Mouse (Mus musculus) layer of hippocampus, adult 9-11 months (tissue): ENCODE results near the gene Mgat1.
A peak's percentile ranks its signal among the peaks of the same experiment; 100 is the strongest.
"Not testable (repeated sequence)": the region's sequence is repeated elsewhere in the genome, so short reads cannot be mapped to it uniquely, and the experiment has no call there.

Experiments used
- DNase-seq: peaks from one replicate; pipeline ENCODE4 v3.0.0; 2022

Gene Mgat1

DNA sequence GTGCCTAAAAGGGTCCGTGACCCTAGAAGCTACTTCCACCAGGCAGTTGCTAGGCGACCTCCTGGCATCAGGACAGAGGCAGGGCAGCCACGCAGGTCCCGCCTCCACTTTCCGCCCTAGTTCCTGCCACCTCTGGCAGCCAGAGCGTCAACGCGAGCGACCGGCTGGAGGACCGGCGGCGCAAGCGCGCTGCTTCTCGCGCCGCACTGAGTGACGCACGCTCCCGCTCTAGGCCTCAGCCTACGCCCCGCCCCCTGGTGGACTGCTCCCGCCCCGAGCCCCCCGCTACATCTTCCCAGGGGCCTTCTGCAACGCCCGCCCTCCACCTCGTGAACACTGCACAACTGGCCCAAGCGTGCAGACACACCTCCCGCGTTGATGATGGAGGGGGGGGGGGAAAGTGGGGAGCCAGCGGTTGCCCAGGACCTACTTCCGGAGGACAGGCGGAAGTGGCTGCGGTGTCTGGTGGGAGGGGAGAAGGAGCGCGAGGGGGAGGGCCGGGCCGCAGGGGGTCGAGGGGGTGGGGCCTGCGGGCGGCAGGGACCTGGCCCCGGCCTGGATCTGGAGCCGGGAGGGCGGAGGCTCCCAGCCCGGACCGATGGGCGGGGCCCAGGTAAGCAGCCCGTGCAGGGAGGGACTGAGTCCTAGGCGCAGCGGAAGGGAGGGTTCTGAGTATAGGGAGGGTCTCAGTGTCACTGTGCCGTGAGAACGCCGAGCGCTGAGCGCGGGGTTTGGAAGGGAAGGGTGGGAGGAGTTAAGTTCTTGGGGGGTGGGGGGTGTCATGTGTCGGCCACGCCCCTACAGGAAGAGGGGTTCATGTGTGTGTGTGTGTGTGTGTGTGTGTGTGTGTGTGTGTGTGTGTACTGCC, at the start of gene Mgat1:
Gene Mgat1 (plus strand): TSS at position 465 of the 868 bp plus-strand sequence.
- DNase-seq, result peak; percentile 95

DNA sequence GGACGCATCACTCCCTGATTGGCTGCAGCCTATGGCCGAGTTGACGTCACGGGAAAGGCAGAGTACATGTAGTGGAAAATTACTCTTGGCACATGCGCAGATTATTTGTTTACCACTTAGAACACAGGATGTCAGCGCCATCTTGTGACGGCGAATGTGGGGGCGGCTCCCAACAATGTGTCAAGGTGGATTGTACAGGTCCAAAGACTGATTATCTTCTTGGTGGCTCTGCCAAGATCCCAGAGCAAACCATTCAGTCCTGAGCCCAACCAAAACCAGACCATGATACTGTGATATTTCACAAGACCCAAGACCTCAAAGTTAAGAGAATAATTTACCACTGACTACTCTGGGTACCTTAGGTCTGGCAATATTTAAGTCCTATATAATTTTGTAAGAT, 49.2 kb upstream of the Mgat1 start:
- DNase-seq, result not testable (repeated sequence)

DNA sequence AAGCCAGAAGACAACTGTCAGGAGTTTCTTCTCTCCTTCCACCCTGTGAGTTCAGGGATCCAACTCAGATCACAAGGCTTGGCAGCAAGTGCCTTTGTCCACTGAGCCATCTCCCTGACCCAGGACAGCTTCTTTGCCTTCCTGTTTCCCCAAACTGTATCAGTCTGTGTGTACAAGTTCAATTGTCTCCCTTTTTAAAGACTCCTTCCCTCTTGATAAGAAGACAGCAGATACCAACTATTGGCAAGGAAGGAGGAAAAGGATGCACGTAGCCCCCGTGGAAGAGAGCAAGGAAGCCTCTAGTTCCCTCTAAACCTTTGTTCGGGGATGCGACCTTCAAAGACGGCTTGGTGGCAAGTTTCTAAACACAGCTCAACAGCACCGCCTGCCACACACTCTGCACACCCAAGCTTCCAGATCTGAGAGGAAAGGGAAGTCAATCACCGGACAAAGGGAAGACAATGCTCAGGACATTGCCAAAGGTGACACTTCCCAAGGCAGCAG, 48.1 kb upstream of the Mgat1 start:
- DNase-seq, result no peak

DNA sequence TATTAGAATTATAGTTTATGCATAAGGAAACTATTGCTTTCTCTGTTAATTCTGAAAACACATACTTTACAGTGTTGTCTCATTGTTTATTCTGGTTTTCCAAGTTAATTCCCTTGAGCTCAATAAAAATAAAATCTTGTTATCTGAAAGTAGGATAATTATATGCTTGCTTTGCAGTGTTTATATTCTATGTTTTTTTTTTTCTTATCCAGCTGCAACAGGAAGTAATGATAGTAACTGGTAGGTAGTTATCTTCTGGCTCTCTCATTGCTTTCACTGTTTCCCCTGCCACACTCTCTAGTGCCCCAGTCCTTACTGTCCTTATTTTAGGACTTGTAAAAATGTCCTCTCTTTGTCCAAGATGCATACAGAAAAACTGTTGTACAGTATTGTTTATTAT, 43.3 kb upstream of the Mgat1 start:
- no peak for DNase-seq

DNA sequence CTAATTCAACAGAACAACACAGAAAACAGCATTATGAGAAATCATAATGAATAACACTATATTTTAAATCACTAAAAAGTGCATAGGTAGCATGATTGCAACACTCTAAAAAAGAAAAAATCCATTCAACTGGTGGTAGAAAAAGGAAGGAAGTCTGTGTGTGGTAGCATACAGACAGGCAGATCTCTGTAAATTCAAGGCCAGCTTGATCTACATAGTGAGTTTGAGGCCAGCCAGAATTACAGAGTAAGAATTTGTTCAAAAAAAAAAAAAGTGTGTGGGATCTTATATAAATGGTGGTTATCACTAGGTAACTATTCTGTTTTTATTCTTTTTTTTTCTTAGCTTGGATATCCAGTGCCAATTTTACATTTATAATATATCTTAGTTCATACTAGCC, 42.8 kb upstream of the Mgat1 start:
- DNase-seq, result no peak

DNA sequence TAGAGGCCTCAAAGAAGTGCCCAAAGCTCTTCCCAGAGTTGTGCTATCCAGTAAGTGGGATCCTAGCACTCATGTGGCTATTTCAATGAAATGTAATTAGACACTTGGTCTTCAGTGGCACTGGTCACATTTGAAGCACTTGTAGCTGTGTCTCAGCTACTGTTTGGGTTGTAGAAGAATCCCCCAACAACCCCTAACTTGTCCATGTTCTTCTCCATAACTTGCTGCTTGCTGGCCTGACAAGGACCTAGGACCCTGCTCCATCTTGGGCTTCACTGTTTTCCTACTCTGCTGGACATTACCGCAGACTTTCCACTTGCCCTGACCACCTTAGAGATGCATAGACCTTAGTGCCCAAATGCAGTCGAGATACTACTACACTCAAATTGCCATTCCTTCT, 41.9 kb upstream of the Mgat1 start:
- DNase-seq, result no peak

DNA sequence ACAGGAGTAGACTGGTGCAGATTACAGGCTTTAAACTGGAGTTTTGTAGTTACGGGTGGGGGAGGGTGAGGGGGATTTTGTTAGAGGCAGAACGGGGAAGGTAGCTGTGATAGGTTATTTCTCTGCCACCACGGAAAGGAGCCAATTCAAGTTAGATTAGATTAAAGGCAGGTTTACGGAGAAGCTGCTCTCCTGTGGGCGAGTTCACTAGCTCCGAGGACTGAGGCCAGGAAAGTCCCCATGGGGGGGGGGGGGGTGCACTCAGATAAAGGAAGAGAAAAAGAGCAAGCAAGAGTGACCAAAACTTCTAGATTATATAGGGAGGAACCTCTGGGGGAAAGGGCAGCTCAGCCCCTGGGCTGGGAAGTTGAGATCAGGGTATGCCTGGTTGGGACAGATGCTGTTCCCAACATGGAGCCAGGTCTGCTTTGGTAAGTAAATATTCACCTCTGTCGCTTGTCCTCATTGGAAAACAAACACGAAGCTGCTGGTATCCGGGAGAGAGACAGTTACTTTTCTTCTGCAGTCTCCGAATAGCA, 41.4 kb upstream of the Mgat1 start:
- DNase-seq, result peak; percentile 8

DNA sequence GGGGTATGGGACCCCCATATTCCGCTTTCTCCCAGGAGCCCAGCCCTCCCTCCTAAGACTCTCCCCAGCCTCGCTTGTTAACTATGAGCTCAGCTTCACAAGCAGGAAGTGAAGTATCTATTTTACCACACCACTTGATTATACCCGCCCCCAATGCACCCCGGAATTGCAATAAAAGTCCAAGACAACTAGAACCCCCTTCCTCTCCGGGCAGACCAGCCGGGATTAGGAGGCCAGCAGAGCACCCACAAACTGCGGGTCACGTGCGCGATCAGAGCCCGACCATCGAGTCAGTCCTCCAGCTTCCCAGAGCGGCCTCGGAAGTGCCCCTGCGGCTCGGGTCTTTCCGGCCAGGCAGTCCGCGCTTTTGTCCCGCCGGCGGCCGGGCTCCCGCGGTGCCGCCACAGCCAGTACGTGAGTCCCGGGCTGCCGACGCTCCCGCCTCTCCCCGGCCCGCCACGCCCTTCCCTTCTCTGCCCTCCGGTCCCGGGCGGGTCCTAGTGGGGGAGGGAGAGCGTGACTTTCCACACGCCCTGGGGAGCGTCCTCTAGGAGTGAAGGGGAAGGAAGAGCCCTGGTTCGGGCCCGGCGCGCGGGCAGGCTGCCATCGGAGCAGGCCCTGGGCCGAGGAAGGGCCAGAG, 40.7 kb upstream of the Mgat1 start, which contains the start of gene Zfp62:
Gene Zfp62 (plus strand): TSS at position 164 of the 640 bp plus-strand sequence.
- DNase-seq, result peak; percentile 94

DNA sequence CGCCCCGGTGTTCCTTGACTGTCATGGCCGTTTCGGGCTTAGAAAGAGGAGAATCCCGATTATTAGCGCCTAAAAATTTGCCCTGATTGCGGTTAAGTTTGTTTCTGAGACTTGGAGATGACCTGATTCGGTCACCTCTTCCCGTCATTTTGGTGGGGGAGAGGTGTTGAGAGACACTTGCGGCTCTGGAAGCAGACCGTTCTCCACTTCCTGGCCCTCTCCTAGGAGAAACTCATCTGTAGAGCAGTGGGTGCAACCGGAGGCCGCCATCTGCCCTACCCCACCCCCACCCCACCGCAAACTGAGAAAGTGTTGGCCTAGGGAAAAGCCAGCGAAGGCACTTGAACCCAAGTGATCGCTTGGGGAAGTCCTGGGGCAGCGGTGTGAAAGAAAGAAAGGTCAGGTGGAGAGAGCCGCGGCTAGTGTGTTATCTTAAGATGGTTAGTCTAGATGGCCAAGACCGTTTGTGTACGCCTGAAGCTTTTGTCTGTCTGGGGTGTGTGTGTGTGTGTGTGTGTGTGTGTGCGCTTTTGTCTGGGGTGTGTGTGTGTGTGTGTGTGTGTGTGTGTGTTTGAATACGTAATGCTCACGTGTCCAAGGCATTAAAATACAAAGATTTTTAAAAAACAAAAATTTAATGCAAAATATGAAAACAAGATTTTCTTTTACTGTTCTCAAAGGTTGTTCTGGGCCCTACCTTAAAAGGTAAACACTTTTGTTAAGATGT, 40.1 kb upstream of the Mgat1 start:
- no peak for DNase-seq

DNA sequence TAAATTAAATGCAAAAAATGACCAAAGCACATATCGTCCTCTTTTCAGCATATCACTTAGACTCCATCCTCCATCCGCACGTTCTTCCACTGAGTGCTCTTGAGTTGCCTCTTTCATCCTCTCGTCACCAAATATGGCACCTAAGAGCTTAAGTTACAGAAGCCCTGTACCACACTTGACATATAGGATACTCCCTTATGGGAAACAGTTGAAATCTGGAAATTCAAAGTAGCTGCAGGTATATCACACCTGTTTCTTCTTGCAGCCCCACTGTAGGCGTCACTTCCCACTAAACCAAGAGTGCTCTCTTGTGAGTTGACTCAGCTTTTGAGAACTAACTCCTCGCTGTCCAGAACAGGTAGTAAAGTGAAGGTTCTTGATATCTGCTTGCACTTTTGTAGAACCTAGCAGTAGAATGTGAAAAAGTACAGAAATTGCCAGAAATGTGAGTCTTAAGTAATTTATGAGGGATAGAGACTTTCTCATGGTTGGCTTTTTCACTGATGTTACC, 38.9 kb upstream of the Mgat1 start:
- no peak for DNase-seq

DNA sequence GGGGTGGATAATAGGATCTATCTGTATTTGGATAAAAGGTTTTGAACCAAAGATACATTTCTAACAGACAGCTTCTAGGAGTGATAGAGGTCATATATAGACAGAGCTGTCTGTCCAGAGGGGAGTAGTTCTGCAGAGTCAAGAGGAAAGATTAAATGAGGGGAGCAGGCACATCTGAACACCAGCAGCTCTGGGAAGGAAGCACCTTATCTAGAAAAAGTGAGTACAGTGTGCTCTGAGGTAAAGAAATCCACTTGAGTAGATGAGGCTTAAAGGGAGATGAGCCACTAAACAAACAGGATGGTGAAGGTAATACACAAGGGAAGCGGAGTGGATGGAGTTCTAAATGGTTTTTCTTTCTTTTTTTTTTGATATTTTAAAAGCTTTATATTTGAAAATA, 36.5 kb upstream of the Mgat1 start:
- DNase-seq, result no peak

DNA sequence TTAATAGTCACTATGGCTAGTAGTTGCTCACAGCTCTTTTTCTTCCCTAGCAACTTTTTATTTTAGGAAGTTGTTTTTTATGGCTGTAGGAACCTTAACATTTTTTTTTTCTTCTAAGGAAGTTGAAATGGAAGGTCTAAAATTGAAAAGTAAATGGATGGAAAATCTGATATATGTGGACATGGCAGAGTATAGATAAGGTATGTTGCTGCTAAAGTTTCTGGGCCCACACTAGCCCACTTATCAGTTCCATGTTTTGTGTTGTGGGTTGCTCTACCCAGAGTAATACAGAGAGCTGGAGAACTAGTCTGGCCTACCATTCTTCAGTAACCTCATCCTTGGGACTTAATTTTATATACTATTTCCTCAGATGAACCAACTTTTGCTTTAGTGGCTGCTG, 31.4 kb upstream of the Mgat1 start:
- DNase-seq, result no peak

DNA sequence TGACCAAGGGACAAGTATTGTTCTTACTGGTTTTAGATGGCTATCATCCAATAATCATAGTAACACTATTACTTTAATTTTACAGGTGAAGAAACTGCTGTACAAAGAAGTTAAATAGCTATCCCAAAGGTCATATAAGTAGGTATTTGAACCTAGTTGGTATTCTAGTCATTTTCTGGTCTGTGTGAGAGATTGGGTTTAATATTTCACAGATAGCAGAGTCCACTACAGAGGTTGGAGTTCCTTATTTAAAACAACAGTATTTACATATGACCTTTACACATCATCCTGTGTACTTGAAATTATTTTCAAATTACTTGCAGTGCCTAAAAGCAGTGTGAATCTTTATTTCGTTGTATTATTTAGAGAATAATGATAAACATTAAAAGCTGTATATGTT, 30.5 kb upstream of the Mgat1 start:
- DNase-seq, result no peak

DNA sequence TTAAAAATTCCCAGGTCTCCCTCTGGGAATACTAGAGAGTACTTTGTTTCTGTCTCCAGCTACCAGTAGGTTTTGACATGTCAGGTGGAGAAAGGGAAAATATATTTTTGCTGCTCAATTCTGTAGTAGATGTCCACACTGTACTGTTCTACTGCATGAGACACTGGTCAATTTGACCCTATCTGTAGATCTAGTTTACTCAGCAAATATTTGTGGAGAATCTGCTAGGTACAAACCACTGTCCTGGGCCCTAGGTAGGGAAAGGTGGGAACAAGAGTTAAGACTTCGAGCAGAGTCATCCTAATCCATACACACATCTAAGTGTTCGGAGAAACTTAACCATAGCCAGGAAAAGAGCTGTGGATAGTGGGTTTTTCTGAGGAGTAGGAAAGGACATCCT, 24.7 kb upstream of the Mgat1 start:
- DNase-seq, result no peak

DNA sequence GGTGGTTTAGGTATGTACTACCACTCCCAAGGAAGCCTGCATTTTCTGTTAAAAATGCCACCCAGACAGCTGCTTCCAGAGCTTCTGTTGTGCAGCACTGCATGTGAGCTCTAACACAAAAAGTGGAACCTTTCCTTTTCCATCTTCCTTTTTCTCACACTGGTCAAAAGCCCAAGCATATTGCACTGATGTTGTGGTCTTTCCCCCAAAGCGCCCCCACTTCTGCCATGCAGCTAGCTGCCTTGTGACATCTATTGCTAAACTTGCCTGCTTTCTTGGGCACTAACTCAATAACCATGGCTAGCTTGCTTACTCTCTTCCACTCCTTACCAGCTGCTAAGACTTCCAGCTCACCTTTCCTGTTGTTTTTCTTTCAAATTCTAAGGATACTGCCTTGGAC, 19.5 kb upstream of the Mgat1 start:
- no peak for DNase-seq

DNA sequence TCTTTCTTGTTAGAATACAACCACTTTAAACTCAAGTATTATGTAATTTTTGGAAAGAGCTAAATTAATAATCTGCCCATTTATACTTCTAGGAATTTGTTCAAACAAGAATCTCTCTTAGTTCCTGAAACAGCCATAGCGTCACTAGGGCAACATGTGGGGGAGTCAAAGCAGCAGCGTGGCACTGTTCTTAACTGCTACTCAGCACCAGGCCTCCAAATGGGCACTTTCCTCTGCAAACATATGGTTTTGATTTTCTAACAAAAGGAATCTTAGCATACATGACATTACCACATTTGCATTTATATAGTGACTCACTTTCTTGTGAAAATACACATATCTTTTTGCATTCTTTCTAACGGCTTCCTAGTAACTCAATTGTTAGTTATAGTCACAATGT, 11.2 kb upstream of the Mgat1 start:
- DNase-seq, result no peak

DNA sequence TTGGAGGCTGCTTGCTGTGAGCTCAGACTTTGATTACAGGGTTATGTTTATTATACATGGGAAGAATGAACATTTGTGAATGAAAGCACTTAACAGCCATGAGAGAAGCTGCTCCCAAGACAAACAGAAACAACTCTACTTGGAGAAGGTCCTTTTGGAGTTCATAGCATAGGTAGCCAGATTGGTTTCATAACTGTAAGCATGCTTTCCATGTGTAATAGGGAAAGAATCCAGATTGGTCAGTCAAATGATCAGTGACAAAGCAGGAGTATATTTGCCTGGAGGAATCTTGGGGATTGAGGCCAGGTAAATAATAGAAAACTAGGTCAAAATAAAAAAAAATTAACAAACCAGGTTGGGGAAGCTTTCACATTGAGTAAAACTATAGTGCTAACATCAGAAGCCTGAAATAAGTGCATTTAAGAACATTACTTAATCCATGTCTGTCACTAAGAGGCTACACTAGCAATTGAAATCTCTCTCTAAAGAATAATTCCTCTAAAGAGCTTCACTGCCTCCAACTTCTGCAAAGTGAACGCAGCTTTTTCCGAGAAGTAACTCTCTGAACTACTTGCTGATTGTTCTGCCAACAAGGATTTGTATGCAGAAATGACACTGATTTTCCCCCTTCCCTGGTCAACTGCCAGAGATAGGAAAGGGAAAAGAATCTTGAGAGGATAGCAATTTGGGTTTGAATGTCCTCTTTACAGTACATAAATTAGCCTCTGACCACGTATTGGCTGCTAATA, 8.4 kb upstream of the Mgat1 start:
- DNase-seq, result no peak

DNA sequence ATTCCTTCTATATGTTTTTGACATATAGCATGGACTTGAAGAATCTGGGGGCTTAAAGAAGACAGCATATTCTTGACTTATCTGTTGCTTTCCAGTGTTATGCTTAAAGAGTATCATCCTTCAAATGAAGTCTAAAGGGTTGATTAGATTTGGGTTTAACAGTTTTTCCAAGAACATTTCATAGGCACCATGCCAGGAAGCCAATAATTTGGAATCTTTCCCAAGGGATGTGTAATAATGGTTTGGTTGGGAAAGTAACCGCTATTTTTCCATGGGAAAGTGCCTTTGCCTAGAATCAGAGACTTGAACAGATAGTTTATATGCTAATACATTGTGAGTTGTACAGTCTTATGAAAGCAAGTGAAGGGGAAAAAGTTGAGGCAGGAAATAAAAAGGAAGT, 7.1 kb upstream of the Mgat1 start:
- no peak for DNase-seq

DNA sequence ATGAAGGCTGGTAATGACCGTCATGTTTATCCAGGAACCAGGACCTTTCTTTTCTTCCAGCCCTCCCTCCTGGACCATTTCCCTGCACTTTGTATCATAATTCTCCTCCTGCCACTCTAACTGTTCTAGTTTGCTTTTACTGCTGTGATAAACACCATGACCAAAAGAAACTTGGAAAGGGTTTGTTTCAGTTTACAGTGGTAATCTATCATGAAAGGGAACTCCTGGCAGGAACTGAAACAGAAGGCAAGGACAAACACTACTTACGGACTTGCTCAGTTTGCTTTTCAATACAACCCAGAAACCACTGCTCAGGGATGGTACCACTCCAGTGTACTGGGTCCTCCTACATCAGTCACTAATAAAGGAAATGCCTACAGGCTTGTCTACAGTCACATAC, 6.5 kb upstream of the Mgat1 start:
- DNase-seq, result no peak

DNA sequence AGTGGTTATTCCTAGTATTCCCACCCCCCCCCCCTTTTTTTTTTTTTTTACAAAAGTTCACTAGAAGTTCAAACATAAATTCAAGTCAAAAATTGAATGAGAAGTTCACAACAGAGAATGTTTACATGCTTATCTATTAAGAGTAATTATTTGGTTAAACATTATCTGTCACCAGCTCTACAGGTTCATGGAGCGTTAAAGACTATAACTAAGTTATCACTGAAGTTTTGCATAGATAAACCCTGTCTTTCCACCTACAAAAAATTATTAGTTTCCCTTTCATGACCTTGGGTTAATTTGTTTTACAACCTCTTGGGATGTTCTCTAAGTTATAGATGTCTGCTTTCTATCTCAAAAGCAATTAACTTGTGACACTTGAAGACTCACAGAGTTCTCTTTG, 3.7 kb upstream of the Mgat1 start:
- DNase-seq, result no peak

DNA sequence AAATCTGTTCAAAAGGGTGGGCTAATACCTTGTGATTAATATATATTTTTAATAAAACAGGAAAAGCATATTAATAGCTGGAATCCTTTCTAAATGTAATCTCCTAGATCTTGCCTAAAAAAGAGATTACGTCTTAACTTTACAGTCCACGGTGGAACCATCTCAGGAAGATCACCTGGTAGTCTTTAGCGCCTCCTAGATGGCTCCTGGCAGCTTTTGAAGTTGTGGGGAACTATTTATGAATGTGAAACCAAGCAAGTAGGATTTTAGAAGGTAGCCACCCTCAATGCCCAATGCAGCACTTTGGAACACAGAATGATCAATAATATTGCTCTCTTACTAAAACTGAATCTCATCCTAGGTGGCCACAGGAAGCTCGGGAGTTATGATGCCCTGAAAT, 3.1 kb upstream of the Mgat1 start:
- no peak for DNase-seq

DNA sequence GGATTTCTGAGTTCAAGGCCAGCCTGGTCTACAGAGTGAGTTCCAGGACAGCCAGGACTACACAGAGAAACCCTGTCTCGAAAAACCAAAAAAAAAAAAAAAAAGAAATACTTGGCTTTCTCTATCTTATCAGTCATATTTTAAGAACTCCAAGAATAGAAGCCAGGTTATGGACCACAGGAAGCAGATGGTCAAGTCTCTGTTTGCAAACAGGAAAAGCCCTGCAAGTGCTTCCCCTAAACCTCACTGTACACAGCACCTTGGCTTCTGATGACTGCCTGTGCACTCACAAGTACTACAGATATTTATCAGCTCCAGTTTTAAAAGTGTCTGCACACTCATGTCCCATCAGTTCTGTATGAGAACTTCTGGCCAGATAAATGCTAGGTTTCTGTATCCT, 2.5 kb upstream of the Mgat1 start:
- DNase-seq, result no peak
